Mouse (Mus musculus) kidney, postnatal 14 days (tissue): ENCODE results near the gene Upf1.
A peak's percentile ranks its signal among the peaks of the same experiment; 100 is the strongest.

ENCODE experiments used
- DNase-seq: peaks from one replicate; pipeline ENCODE4 v3.0.0; 2022; ENCODE audit warnings: mixed read lengths

Upf1 gene

GRCm38 (mm10) chr8:70356111-70356510, 3.0 kb upstream of the Upf1 start:
- DNase-seq: no peak

- DNase-seq: no peak
Measured at GRCm38 (mm10) chr8:70354004-70354403, 926 bp upstream of the Upf1 start.

GRCm38 (mm10) chr8:70352657-70353151, 374 bp downstream of the Upf1 start:
- peak; percentile 46 for DNase-seq

- DNase-seq: no peak
Measured at GRCm38 (mm10) chr8:70352000-70352384, 1.1 kb downstream of the Upf1 start.

- no peak for DNase-seq
Measured at GRCm38 (mm10) chr8:70351035-70351999, 1.8 kb downstream of the Upf1 start.

- no peak for DNase-seq
Measured at GRCm38 (mm10) chr8:70347860-70348420, 5.1 kb downstream of the Upf1 start.

- DNase-seq: no peak
Measured at GRCm38 (mm10) chr8:70347443-70347842, 5.6 kb downstream of the Upf1 start.

- DNase-seq: no peak
Measured at GRCm38 (mm10) chr8:70344279-70344678, 8.8 kb downstream of the Upf1 start.

- peak; percentile 45 for DNase-seq
Measured at GRCm38 (mm10) chr8:70343696-70344095, 9.4 kb downstream of the Upf1 start.

GRCm38 (mm10) chr8:70343076-70343475, 10.0 kb downstream of the Upf1 start:
- no peak for DNase-seq

GRCm38 (mm10) chr8:70342007-70342406, 11.1 kb downstream of the Upf1 start:
- DNase-seq: no peak

- DNase-seq: no peak
Measured at GRCm38 (mm10) chr8:70340659-70341058, 12.4 kb downstream of the Upf1 start.

- no peak for DNase-seq
Measured at GRCm38 (mm10) chr8:70338931-70339330, 14.1 kb downstream of the Upf1 start.

- no peak for DNase-seq
Measured at GRCm38 (mm10) chr8:70332878-70333202, 20.2 kb downstream of the Upf1 start.

GRCm38 (mm10) chr8:70332070-70332877, 20.8 kb downstream of the Upf1 start:
- peak; percentile 71 for DNase-seq

GRCm38 (mm10) chr8:70331526-70331925, 21.6 kb downstream of the Upf1 start:
- no peak for DNase-seq

GRCm38 (mm10) chr8:70330741-70331364, 22.2 kb downstream of the Upf1 start:
- DNase-seq: peak; percentile 46

GRCm38 (mm10) chr8:70329835-70330740, 23.0 kb downstream of the Upf1 start:
- DNase-seq: no peak

GRCm38 (mm10) chr8:70329124-70329834, 23.8 kb downstream of the Upf1 start, which contains the start of gene Gdf1:
Gdf1 (plus strand) TSS chr8:70329817.
- no peak for DNase-seq

GRCm38 (mm10) chr8:70327512-70327911, 25.6 kb downstream of the Upf1 start:
- DNase-seq: no peak

- DNase-seq: no peak
Measured at GRCm38 (mm10) chr8:70323716-70324115, 29.4 kb downstream of the Upf1 start.
